Mouse (Mus musculus) CH12.LX (cell line): ENCODE data around the gene Olfr467.
"Not testable (repeated sequence)": the region's sequence is repeated elsewhere in the genome, so short reads cannot be mapped to it uniquely, and the experiment has no call there.

Experiments used
- CTCF ChIP-seq, 2 experiments: IDR thresholded peaks in 1 of 2; conservative IDR thresholded peaks in 1 of 2; 2 replicates each; pipeline ENCODE4 v1.5.1; 2011 to 2012; ENCODE audit warnings: low read depth in 2 of 2, low read length in 2 of 2, improper control_type of control experiment in 1 of 2, inconsistent platforms in 1 of 2, mild to moderate bottlenecking in 1 of 2, moderate library complexity in 1 of 2
- EP300 ChIP-seq: IDR thresholded peaks from 2 replicates; pipeline ENCODE4 v1.6.1; 2011; ENCODE audit warnings: low read length, improper control_type of control experiment
- GABPA ChIP-seq: IDR thresholded peaks from 2 replicates; pipeline ENCODE4 v1.6.1; 2012; ENCODE audit warnings: low read depth, low read length, improper control_type of control experiment, inconsistent platforms; ENCODE audit not compliant: insufficient replicate concordance
- HCFC1 ChIP-seq: IDR thresholded peaks from 2 replicates; pipeline ENCODE4 v1.6.1; 2012; ENCODE audit warnings: low read depth, mild to moderate bottlenecking, inconsistent platforms, low read length, improper control_type of control experiment
- MAFK ChIP-seq: IDR thresholded peaks from 2 replicates; pipeline ENCODE4 v1.6.1; 2011; ENCODE audit warnings: low read length, improper control_type of control experiment; ENCODE audit not compliant: insufficient replicate concordance
- MEF2A ChIP-seq: IDR thresholded peaks from 2 replicates; pipeline ENCODE4 v1.6.1; 2014; ENCODE audit warnings: low read depth, mild to moderate bottlenecking, inconsistent platforms, low read length, improper control_type of control experiment, borderline replicate concordance
- MYC ChIP-seq: IDR thresholded peaks from 2 replicates; pipeline ENCODE4 v1.6.1; 2011; ENCODE audit warnings: low read depth, mild to moderate bottlenecking, improper control_type of control experiment, low read length
- NRF1 ChIP-seq: IDR thresholded peaks from 2 replicates; pipeline ENCODE4 v1.6.1; 2014; ENCODE audit warnings: low read depth, mild to moderate bottlenecking, inconsistent platforms, low read length, improper control_type of control experiment, moderate library complexity
- POLR2A ChIP-seq: IDR thresholded peaks from 2 replicates; pipeline ENCODE4 v1.6.1; 2011; ENCODE audit warnings: low read depth, mild to moderate bottlenecking, improper control_type of control experiment, low read length
- USF1 ChIP-seq: IDR thresholded peaks from 2 replicates; pipeline ENCODE4 v1.6.1; 2014; ENCODE audit warnings: low read depth, mild to moderate bottlenecking, inconsistent platforms, low read length, improper control_type of control experiment
- ZC3H11A ChIP-seq: IDR thresholded peaks from 2 replicates; pipeline ENCODE4 v1.6.1; 2012; ENCODE audit warnings: low read depth, mild to moderate bottlenecking, inconsistent platforms, low read length, improper control_type of control experiment
- ZKSCAN1 ChIP-seq: IDR thresholded peaks from 2 replicates; pipeline ENCODE4 v1.6.1; 2012; ENCODE audit warnings: low read depth, inconsistent platforms, low read length, improper control_type of control experiment, borderline replicate concordance

- not testable (repeated sequence) for TF ChIP-seq MEF2A; CTCF (conservative IDR thresholded peaks at IDR 0.05 in 1 of 2, IDR thresholded peaks at IDR 0.05 in 1 of 2; ENCODE audit: low read depth in 2 of 2, low read length in 2 of 2); NRF1; USF1; MYC; EP300; POLR2A; ZKSCAN1; GABPA; ZC3H11A; MAFK; HCFC1
Observed at GRCm38 (mm10) chr7:107825441-107825840, 13.4 kb downstream of the Olfr467 start, which contains the start of gene Olfr469.
